Mouse (Mus musculus): ENCODE measurements at regions not wholly inside any gene's neighbourhood (a gene's known extent, or its start where the extent isn't known, plus 50 kb on each side); places are given as distances from the start of the nearest gene placed in this dataset.

DNA sequence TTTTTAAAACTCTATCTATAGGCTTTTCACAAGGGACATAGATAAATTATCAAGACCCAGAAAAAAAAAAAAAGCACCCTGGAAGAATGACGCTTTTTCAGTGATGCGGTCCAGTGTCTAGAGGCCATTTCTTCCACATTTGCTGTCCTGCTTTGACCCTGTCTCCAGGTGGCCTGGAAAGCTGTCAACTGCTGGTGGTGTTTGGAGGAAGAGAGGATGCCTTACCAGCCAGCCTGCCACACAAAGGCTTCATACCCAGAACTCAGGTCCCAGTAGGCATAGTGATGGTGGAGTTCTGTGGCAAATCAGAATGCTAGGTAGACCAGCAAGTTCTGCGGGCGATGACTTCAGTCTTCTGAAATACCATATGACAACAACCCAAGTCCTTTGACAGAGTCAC, 51.6 kb upstream of the Pde3a start:
- TF ChIP-seq POLR2A (IDR thresholded peaks at IDR 0.05; ENCODE audit: borderline replicate concordance, extremely low read depth, insufficient read depth, insufficient read length, poor library complexity, severe bottlenecking) (no peak), CTCF (IDR thresholded peaks at IDR 0.05; ENCODE audit: borderline replicate concordance, extremely low read depth, insufficient read depth, insufficient read length) (no peak)
